Mouse (Mus musculus): ENCODE results near the gene Commd7. TPM values are rescaled to one million over a fixed set of nuclear protein-coding genes. Genes with fewer than 3 reads are reported as not detected.

The Commd7 gene
- polyA plus RNA-seq (2014; fragmentation: Illumina TruSeq; extraction: RNeasy Lipid Tissue Mini Kit (QIAGEN cat#74804); ENCODE audit: low read depth, low replicate concordance): 17.3 TPM

DNA sequence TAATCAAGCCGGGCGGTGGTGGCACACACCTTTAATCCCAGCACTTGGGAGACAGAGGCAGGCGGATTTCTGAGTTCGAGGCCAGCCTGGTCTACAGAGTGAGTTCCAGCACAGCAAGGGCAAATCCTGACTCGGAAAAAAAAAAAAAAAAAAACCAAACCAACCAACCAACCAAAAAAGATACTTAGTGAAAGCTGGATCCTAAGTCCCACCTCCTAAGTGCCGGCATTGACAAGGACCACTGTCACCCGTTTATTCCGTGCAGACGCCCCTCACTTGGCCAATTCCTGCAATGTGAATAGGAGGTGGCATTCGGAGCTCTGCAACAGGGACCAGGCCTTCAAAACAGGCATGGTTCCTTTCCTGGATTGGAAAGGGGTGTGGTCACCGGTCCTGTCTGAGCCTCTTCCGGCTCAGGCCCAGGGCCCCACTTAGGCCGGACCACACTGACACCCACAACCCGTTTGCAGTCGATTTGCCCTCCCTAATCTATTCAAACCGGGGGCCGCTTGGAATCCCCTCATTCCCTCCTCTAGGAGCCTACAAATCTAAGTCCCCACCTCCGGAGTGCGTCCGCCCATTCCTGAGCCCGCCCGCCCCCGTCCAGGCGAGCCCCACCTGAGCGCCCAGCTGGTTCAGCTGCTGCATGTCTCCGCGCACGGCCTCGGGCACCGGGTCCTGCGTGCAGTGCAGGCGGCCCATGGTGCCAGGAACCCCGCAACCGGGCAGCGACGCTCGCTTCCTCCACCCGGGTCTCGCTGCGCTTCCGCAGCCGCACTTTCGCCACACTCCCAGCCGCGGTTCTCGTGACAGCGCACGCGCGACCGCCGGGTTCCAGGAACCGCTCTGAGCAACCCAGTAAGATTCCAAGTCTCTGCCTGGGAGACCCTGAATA is at the start of gene Commd7:
Gene Commd7 (minus strand): TSS at position 806 of the 895 bp plus-strand sequence.

DNA sequence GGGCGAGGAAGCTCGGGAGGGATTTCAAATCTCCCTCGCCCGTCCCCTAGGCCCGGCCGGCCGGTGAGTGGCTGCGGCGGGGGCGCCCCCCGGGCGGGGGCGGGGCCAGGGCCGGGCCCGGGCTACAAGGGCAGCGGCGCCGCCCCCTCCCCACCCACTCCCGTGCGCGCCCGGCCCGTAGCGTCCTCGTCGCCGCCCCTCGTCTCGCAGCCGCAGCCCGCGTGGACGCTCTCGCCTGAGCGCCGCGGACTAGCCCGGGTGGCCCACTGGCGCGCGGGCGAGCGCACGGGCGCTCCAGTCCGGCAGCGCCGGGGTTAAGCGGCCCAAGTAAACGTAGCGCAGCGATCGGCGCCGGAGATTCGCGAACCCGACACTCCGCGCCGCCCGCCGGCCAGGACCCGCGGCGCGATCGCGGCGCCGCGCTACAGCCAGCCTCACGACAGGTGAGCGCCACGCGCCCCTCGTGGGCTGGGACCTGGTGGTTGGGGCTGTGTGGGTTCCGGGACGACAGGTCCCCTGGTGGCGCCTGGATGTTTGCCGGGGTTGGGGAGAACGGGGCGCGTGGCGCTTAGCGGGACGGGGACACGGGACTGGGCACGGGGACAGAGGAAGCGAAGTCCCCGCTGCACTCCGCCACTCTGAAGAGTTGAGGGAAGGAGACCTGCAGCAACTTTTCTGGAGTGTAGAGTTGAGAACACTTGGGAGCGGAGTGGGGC is 16.9 kb upstream of the Commd7 start, which contains the start of gene Dnmt3b:
Gene Dnmt3b (plus strand): TSS at position 153 of the 716 bp plus-strand sequence.

Other genes with a start within 250 kb of the Commd7 start
- gene 4930404H24Rik, start 140.0 kb downstream of the Commd7 start, polyA plus RNA-seq (2014; fragmentation: Illumina TruSeq; extraction: RNeasy Lipid Tissue Mini Kit (QIAGEN cat#74804); ENCODE audit: low read depth, low replicate concordance): not detected
- gene Nol4l, start 102.8 kb downstream of the Commd7 start, polyA plus RNA-seq (2014; fragmentation: Illumina TruSeq; extraction: RNeasy Lipid Tissue Mini Kit (QIAGEN cat#74804); ENCODE audit: low read depth, low replicate concordance): 4.8 TPM
- gene Dnmt3b, start 16.7 kb upstream of the Commd7 start, polyA plus RNA-seq (2014; fragmentation: Illumina TruSeq; extraction: RNeasy Lipid Tissue Mini Kit (QIAGEN cat#74804); ENCODE audit: low read depth, low replicate concordance): 0.64 TPM
- gene Dnmt3c, start 63.9 kb upstream of the Commd7 start, polyA plus RNA-seq (2014; fragmentation: Illumina TruSeq; extraction: RNeasy Lipid Tissue Mini Kit (QIAGEN cat#74804); ENCODE audit: low read depth, low replicate concordance): not detected
- 334 TPM for gene Mapre1, start 108.5 kb upstream of the Commd7 start, polyA plus RNA-seq (2014; fragmentation: Illumina TruSeq; extraction: RNeasy Lipid Tissue Mini Kit (QIAGEN cat#74804); ENCODE audit: low read depth, low replicate concordance)
- 0.35 TPM for gene Efcab8, start 147.2 kb upstream of the Commd7 start, polyA plus RNA-seq (2014; fragmentation: Illumina TruSeq; extraction: RNeasy Lipid Tissue Mini Kit (QIAGEN cat#74804); ENCODE audit: low read depth, low replicate concordance)
- gene Sun5, start 238.3 kb upstream of the Commd7 start, polyA plus RNA-seq (2014; fragmentation: Illumina TruSeq; extraction: RNeasy Lipid Tissue Mini Kit (QIAGEN cat#74804); ENCODE audit: low read depth, low replicate concordance): not detected
- not detected for gene Bpifb2, start 242.3 kb upstream of the Commd7 start, polyA plus RNA-seq (2014; fragmentation: Illumina TruSeq; extraction: RNeasy Lipid Tissue Mini Kit (QIAGEN cat#74804); ENCODE audit: low read depth, low replicate concordance)

All from adrenal gland, adult 10 weeks (tissue).